Mouse (Mus musculus) adrenal gland, adult 8-10 months (tissue): ENCODE measurements around the gene Cdh18. TPM values are rescaled to one million over a fixed set of nuclear protein-coding genes. Genes with fewer than 3 reads are reported as not detected.
"Not testable (repeated sequence)": the region's sequence is repeated elsewhere in the genome, so short reads cannot be mapped to it uniquely, and the experiment has no call there.

Experiments used
- DNase-seq: peaks from one replicate; pipeline ENCODE4 v3.0.0; 2022
- total RNA-seq, 4 experiments: library from RNA; stranded (reverse); gene quantifications; 2 replicates each; pipeline ENCODE4 v1.2.4; 2022

Cdh18 gene
- total RNA-seq, 4 experiments from 2014 or later, result 2.2 to 5.0 (median 3.8) TPM

DNA sequence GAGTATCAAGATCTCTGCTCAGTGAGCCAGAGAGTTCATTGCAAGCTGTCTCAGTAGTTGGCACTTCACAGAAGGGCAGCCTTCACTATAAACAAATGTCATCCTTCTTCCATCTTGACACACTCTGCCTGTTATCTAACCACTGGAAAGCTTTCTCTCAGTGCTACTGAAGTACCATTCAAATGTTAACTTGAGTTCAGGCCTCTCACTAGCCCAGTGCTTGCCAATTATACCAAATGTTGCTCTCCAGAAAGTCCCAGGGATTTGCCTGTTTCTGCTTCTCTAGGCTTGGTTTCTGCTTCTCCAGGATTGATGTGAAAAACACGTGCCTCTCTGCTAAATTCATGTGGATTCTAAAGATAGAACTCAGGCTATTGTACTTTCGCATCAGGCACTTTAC lies 681.8 kb downstream of the Cdh18 start:
- no peak for DNase-seq

DNA sequence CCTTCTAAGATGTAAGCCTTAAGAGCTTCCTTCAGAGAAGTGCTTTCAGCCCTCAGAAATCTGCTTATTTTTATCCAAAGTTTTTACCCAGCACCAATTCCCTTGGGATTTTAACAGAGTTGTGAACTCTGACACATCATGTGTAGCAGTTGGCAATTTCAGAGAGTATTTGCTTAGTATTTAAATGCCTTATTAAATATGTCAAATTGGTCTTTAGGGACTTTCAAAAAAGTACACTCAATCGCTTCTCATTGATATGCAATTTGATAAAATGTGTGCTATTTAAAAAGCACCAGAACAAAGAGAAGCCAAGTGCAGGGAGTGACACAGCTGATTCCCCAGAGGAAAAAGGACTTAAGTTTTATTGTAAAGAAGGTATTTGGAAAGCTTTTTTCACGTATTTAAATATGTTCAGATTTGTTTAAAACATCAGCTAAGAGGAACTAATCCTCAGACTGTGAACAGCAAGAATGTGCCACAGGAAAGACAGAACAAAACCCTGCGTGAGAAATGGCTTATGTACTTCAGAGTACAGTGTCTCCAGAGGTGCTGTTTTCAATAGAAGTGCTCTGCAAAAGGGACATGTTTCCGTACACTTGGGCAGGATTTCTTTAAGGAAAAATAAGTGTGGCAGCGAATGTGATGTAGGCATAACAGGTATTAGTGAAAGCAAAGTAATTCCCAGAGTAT lies 709.1 kb downstream of the Cdh18 start:
- no peak for DNase-seq

DNA sequence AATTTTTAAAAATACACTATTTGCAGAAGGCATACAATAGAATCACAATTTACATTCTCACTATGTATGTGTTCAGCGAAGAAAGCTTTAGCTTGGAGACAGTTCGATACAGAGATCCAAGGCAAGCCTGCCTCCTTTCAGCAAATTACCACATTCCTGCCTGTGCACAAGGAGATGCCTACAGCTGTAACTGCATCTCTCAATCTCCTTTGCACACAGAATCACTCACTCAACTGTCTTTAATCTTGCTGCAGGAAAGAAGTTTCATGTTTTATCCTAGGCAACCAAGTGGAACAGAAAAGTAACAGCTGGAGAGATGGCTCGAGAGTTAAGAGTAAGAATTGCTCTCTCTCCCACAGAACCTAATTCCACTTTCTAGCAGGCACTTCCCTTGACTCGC lies 729.6 kb downstream of the Cdh18 start:
- no peak for DNase-seq

DNA sequence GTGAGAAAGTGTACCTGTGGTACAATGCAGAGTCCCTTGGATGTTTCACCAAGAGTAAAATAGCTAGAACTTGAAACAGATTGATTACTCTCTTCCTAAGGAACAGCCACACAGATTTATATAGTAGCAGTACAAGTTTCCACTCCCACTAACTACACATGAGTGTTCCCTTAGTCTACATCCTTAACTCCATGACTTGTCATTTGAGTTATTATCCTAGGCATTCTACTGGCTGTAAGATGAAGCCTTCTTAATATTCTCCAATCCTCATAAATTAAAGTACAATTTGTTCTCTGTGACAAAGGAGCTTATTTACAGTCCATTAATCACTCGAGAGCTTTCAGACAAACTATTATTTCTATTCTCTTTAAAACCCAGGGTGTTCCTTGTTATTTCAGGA lies 756.2 kb downstream of the Cdh18 start:
- no peak for DNase-seq

DNA sequence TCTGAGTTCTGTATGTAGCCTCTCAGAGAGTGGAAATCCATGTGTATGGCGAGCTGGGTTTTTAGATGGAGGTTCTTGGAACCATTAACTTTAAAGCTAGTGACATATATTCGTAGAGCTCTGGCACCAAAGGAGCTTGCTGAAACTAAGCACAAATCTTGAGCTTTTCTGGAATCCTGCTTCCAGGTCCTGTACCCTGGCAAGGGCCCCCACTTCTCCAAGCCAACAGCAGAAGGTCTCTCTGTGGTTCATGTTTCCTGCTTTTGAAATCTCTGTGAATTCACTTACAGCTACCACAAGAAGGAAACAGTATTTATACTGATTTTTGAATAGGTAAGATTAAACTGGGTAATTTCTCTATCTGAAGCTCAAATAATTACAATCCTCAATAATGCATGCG lies 767.9 kb downstream of the Cdh18 start:
- no peak for DNase-seq

DNA sequence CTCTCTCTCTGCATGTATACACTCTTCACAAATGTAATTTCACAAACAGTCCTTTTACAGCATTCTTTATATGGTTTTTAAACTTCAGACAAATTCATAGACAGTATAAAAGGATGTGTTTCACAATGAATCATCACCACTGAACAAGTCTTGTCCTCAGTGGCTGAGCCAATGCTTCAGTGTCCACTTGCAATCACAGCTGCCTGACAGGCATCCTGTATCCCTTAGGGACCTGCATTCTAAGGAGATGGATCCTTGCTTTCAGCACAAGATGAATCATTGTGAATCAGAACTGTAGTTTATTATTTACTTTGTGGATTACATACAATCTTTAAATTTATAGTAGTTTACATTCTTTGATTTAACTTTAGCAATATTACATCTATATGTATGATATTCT lies 768.6 kb downstream of the Cdh18 start:
- no peak for DNase-seq

DNA sequence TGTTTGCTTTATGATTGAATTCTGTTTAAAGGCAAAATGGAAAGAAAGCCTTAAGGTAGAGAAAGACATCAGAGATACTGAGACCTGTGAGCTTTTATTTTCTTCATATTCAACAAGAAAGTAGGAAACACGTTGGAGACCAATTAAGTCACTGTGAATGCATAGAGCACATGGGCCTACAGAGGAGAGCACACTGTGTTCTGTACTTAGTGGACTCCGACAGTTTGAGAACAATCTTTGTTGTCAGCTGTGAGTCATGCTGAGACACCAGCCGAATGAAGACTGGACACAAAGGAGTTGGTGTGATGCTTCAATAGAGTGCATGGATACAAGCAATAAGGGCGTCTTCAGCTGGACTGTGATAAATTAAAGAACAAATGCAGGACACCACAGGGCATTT lies 791.5 kb downstream of the Cdh18 start:
- not testable (repeated sequence) for DNase-seq

DNA sequence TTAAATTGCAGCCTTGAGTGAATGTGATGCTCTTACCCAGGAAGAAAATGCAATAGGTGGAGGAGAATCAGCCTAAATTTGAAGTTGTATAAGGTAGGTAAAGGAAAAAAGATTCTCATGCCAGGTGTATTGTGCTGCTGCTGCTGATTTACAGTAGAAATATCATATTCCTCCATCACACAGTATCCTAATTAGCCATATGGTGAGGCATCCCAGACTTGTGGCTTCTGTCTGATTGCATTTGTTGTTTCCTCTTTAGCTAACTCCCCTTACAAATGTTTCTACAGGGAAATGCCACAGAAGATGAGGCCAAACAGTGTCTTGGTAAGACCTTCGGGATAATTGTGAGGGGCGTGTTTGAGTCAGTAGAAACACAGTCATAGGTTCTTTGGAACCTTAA lies 802.3 kb downstream of the Cdh18 start:
- no peak for DNase-seq

DNA sequence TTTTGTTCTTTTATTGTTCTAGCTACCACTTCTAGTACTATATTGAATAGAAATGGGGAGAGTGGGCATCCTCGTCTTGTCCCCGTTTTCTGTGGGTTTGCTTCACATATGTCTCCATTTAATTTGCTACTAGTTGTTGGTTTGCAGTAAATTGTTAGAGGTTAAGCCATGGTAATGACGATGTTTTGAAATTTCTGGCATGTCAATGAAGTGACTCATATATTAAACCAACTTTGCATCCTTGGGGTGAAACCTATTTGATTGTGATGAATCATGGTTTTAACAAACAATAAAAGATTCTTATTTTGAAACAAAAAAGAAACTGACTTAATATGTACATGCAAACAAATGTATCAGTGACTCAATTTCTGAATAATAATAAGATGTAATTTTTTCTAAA lies 817.5 kb downstream of the Cdh18 start:
- DNase-seq, result no peak

DNA sequence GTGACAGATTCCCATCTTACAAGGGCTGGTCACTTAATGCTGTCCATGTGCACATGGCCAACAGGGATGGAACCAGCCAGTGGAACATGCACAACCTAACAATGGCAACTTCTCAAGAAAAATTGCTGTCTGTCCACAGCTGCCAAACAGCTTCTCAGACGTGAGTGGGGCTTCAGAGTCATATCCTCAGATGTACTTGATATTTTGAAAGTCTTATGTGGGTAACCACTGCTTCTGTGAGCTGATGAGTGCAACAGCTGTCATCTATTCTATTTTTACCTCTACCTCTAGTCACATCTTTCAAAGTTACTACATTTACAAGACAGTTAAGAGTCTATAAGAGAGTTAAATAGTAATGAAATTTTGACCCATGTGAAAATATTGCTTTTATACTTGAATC lies 818.9 kb downstream of the Cdh18 start:
- DNase-seq, result no peak

DNA sequence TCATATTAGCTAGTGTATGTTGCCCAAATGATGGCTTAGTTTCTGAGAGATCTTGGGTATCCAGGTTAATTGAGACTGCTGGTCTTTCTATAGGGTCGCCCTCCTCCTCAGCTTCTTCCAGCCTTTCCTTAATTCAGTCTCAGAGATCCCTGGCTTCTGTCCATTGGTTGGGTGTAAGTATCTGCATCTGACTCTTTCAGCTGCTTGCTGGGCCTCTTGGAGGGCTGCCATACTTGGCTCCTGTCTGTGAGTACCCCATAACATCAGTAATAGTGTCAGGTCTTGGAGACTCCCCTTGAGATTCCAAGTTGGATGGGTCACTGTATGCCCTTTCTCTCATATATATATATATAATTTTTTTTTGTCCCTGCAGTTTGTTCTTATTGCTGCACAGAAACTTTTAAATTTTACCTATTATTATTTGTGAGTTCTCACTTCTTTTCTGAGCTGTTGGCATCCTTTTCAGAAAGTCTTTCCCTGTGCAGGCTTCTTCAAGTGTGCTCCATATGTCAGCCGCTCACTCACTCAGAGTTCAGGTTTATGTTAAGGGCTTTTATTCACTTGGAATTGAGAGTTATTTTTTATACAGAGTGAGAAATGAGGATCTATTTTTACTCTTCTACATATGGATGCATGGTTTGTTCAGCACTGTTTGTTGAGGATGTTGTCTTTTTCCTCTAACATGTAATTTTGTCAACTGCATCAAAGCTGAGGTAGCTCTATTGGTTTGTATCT lies 829.4 kb downstream of the Cdh18 start:
- DNase-seq, result no peak

DNA sequence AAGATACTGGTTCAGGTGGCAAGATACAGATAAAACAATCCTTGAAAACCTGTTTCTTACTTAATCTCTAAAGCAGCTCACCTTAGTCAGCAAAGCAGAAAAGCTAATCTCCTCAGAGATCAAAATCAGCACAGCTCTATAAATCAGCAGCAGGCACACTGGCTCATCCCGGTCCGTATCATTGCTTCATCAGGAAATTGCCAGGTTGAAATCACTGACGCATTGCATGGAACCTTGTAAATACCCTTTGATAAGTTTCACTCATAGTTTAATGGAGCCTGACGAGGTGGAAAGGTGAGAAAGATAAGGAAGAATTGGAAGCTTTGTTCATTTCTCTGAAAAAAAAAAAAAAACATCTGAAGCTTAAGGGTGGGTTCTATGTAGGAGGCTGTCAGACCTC lies 837.0 kb downstream of the Cdh18 start:
- no peak for DNase-seq

DNA sequence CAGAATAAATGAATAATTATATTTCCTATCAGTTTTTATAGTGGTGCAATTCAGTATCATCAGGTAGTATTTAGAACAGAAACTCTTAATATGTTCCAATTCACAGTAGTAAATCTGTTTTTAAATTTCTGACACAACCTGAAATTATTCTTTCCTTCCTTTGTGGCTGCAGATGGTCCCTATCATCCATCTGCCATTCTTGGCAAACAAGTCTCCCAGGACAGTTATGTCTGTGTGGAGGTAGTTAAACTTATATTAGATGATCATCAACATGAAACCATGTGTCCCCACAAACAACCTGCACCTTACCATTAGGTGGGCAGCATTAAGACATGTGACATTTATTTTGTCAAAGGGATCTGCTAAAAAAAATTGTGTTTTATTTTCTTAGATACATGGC lies 847.8 kb downstream of the Cdh18 start:
- DNase-seq, result no peak

DNA sequence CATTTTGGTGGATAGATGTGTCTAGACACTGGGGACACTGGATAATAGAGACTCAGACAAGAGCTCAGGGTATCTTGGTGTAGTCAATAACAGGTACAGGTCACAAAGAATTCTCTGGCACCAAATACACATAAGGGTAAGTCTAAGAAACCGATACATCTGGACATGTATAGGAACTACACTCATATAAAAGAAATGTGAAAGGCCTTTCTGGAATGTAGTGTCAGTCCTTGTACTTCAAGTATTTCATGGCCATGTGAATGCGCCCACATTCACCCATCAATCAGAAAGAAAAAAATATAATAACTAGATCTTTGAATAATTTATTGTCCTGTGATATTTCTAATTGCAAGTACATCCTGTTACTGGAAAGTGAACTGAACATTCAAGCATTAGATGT lies 855.0 kb downstream of the Cdh18 start:
- no peak for DNase-seq

DNA sequence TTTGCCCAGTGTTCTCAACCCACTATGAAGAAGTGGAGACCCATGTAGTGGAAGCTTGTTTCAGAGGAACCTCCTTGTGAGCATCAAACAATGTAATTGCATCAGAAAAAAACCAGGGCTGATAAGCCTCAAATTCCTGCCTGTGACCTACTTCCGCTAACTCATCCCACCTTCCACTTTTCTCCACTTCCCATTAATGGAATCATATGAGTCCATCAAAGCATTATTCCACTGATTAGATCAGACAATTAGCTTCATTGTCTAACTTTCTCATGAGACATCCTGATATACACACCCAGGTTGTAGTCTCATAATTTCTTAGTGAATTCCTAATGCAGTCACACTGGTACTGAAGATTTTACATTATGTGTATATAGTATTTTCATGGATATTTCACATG lies 859.4 kb downstream of the Cdh18 start:
- DNase-seq, result no peak

DNA sequence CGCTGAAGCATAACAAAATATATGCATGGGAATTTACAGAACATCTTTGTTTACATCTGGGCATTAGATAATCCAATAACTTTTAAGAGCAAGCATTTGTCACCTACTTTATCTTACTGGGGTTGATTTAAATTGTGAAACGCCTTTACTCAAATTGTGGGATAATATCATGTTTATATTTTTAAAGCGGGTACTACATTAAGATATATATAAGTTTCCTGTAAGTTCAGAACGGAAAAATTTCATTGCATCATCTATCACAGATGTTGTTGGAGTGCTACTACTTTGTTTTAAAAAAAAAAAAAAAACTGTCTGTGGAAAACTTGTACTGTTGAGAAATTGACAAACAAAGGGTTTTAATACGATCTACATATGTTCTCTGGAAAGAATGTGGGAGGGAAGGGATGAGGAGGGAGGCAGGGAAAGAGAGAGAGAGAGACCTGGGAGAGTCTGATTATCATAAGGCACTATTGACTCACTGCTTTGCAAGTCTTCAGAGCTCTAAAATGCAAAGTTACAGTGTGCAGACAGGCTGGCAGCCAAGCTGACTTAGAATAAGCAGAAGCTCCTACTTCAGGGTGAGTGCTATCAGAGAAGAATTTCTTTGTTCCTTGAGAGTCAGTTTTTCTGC lies 867.7 kb downstream of the Cdh18 start:
- DNase-seq, result no peak

DNA sequence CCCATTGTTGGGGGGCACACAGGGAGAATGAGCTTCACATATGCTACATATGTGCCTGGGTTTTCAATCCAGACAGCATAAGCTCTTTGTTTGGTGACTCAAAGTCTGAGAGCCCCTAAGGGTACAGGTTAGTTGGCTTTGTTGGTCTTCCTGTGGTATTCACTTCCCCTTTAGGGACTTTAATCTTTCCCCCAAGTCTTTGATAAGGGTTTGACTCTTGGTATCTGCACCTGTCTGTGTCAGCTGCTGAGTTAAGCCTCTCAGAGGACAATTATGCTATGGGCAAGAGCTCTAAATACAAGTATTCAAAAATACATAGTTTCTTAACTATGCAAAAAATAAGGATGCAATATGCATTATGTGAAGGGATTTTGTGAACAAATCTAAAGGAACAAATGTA lies 869.3 kb downstream of the Cdh18 start:
- DNase-seq, result no peak

DNA sequence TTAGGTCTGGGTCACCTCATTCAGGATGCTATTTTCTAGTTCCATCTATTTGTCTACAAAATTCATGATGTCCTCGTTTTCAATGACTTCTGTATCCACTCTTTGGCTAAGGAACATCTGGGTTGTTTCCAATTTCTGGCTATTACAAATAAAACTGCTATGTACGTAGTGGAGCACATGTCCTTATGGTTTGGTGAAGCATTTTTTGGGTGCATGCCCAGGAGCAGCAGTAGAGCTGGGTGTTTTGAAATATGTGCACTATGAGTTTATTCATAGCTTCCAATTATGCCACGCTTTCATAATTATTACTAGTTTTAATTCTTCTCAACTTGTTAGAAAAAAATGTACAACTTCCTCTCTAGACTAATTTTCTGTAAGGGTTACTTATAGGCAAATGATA lies 871.2 kb downstream of the Cdh18 start:
- no peak for DNase-seq

DNA sequence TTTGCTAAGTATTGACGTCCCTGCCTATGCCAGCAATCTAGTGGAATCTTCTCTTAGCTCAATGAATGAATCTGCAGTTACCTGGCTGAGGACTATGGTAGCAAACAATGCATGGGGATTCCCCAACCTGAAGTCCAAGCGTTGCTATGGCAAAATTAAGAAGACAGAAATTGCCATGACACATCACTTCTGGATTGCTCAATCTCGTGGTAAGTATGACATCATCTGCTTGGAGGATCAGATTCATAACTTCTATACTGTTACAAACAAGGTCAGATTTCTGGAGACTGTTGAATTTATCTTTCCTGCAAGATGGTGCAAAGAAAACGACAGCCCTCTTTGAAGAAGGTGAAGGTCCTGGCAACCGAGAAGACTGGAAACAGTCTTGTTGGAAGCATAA lies 881.2 kb downstream of the Cdh18 start:
- no peak for DNase-seq

DNA sequence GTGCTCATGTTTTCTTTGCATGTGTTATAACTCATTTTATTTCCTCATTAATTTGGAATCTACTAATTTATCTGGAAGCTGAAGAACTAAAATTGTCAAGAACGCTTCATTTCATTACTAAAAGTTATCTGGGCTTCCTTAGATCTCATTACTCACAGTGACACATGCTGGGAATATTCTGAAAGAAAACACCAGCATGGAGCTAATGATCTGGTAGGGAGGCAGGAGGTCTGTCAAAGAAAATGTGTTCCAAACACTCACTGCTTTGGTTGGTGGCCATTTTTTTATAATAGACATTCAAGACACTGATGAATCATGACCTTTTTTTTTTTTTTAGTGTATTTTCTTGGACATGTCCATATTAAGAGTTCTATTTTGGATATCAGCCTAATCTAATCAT lies 899.7 kb downstream of the Cdh18 start:
- DNase-seq, result no peak

DNA sequence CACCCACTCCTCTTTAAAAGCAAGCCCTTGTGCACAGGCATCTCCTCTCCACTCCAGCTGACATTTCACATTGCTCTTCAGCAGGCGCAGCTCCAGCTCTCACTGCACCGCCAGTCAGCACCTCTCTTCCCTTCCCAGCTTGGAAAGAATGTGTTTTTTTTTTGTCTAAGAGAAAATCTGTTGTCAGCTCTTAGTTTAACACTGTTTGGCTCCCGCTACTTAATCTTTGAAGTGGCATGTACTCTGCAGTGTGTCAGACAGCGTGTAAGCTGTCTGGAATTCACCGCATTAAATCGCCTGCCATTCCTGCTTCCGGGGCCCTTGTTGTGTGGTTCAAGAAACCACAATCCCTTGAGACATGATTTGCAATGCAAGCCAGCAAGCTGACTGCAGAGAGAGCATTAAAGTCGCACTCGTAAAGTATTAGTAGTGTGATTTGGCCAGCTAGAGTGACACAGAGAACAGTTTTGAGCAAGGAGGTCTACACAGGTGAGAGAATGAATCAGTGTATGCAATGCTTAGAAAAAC lies 903.3 kb downstream of the Cdh18 start:
- no peak for DNase-seq

DNA sequence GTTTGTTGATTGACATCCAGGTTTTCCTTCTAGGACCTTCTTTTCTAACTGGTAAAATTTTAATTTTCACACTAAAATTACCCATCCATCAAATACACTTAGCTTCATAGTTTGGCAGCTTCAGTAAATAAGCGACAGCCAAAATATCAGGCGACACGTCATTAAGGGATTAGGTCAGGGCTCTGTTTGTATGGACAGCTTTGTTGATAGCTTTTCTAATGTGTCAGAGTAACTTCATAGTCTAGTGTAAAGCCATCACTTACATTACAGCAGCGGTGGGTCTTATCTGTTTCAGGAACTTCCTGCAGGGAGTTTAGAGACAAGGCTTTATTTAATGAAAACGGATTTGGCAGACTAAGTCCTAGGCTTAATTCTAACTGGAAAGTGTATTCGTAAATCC lies 904.5 kb downstream of the Cdh18 start:
- no peak for DNase-seq

DNA sequence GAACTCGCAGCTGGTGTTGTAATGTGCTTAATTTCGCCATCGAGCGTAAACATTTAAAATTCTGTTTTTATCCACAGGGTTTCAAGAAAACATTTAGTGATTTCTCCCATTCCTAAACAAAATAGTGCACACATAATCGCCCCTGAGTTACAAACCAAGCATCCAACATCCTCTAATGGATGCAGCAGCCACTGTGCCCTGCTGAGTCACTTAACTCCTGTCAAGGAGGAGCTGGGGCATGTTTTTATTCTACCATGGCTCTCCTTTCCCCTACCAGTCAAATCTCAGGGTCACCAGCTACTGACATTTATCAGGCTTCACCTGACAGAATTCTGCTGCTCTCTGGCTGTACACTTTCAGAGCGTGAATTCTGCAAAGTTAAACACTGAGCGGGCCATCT lies 906.5 kb downstream of the Cdh18 start:
- DNase-seq, result no peak

DNA sequence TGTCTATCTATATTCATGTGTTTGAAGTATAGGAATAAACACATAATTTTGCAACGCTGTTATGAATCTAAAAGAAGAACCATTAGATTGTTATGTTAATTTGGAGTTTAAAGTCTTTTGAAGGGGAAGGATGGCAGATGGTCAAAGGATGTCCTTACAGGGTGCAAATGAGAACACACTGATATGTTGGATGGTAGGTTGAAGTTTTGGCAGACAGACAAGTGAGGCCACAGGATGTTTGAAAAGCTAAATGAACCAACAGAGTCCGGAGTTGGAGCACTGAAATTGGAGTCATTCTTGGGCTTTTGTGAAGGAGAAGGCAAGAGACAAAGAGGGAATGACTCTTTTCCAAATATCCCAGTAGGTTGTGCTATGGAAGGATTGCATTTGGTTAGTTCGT lies 908.6 kb downstream of the Cdh18 start:
- DNase-seq, result no peak
